Mouse (Mus musculus): ENCODE measurements around the gene Hcfc1. TPM values are rescaled to one million over a fixed set of nuclear protein-coding genes. Genes with fewer than 3 reads are reported as not detected.

Gene Hcfc1
- polyA plus RNA-seq, 1 experiment from 2014 or later = 35.6 TPM

DNA sequence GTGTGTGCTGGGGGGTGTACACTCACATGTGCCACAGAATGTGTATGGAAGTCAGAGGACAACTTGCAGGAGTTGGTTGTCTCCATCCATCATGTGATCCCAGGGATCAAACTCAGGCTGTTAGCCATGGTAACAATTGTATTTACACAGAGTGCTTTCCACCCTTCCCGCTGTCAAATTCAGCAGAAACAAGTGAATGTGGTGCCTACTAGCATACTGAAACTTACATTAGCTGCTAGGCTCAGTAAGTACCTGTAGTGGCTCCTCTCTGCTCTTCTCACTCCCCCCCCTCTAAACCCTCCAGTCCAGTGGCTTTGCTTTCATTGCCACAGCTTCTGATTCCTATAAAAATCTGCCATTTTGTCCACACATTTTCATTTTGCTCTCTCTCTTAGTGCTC lies 11.6 kb upstream of the Hcfc1 start:
- no peaks in the 10 kb centered on the region for H3K36me3 ChIP-seq (ENCODE audit: control insufficient read depth, insufficient read depth, low read length)
- no peak overlapping the region for H3K4me3 ChIP-seq (ENCODE audit: control insufficient read depth in 1 of 2, insufficient read depth in 1 of 2, low read depth in 1 of 2, low read length in 2 of 2)
- H3K27ac ChIP-seq (replicated peaks in 1 of 2; ENCODE audit: control insufficient read depth in 1 of 2, insufficient read depth in 1 of 2, low read depth in 2 of 2, low read length in 2 of 2) = no peak overlapping the region
- no peak for ATAC-seq (ENCODE audit: insufficient number of reproducible peaks, insufficient read depth, low FRiP score, low read depth)
- H3K27me3 ChIP-seq (ENCODE audit: control insufficient read depth, insufficient read depth, low read length) = no peaks in the 10 kb centered on the region
- WGBS = 50% methylated on average over 1 of the region's 1 CpGs
- no peaks in the 10 kb centered on the region for H3K9me3 ChIP-seq (ENCODE audit: control insufficient read depth, low read length)
- no peak overlapping the region for H3K9ac ChIP-seq (ENCODE audit: low read length)
- no peaks in the 10 kb centered on the region for H3K4me1 ChIP-seq (ENCODE audit: control insufficient read depth in 2 of 2, insufficient read depth in 2 of 2, low read length in 2 of 2)
- no peak overlapping the region for H3K4me2 ChIP-seq (ENCODE audit: low read length)

DNA sequence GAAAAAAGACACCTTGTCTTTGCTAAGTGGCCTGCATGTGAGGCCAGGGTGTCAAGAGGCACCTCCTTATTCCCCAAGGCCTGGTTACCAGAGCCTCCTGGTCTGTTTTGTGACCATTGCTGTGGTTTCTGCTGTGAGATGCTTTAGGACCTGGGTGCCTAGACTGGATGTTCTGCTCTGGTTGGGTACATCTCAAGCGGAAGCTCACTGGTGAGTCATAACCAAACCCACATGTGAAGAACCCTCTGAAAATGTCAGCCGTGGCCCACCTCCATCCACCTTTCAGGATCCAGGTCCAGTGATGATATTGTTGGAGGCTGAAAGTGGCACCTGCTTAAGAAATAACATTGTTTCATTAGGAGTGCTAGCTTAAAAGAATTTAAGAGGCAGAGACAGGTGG lies 10.1 kb upstream of the Hcfc1 start:
- H3K36me3 ChIP-seq (ENCODE audit: control insufficient read depth, insufficient read depth, low read length) = no peaks in the 10 kb centered on the region
- H3K4me1 ChIP-seq (ENCODE audit: control insufficient read depth in 2 of 2, insufficient read depth in 2 of 2, low read length in 2 of 2) = no peaks in the 10 kb centered on the region
- 78% methylated on average over 2 of the region's 2 CpGs for WGBS
- H3K4me2 ChIP-seq (ENCODE audit: low read length) = no peak overlapping the region
- H3K4me3 ChIP-seq (ENCODE audit: control insufficient read depth in 1 of 2, insufficient read depth in 1 of 2, low read depth in 1 of 2, low read length in 2 of 2) = no peak overlapping the region
- no peak overlapping the region for H3K9ac ChIP-seq (ENCODE audit: low read length)
- no peaks in the 10 kb centered on the region for H3K9me3 ChIP-seq (ENCODE audit: control insufficient read depth, low read length)
- H3K27ac ChIP-seq (replicated peaks in 1 of 2; ENCODE audit: control insufficient read depth in 1 of 2, insufficient read depth in 1 of 2, low read depth in 2 of 2, low read length in 2 of 2) = no peak overlapping the region
- ATAC-seq (ENCODE audit: insufficient number of reproducible peaks, insufficient read depth, low FRiP score, low read depth) = no peak
- H3K27me3 ChIP-seq (ENCODE audit: control insufficient read depth, insufficient read depth, low read length) = no peaks in the 10 kb centered on the region

DNA sequence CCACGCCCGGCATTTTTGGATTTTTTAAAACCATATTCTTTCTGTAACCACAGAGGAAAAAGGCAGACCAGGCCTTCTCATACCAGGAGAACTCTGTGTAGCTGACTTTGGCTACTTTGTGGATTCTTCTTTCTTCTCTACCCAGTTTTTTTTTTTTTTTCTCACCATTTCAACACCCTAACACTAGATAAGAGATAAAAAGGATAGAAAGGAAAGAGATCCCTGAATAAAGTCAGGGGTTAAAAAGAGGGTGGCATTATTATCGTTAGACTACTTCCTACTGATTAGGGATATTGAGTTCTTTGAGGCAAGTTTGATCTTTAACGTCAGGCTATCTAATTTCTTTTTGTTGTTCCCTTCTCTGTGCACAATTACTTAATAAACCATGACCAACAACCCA lies 6.6 kb upstream of the Hcfc1 start:
- Histone ChIP-seq H3K9me3 (ENCODE audit: control insufficient read depth, low read length) (no peaks in the 10 kb centered on the region), H3K36me3 (ENCODE audit: control insufficient read depth, insufficient read depth, low read length) (no peaks in the 10 kb centered on the region), H3K27ac (replicated peaks in 1 of 2; ENCODE audit: control insufficient read depth in 1 of 2, insufficient read depth in 1 of 2, low read depth in 2 of 2, low read length in 2 of 2) (no peak overlapping the region), H3K9ac (ENCODE audit: low read length) (no peak overlapping the region), H3K4me1 (ENCODE audit: control insufficient read depth in 2 of 2, insufficient read depth in 2 of 2, low read length in 2 of 2) (no peaks in the 10 kb centered on the region), H3K4me3 (ENCODE audit: control insufficient read depth in 1 of 2, insufficient read depth in 1 of 2, low read depth in 1 of 2, low read length in 2 of 2) (no peak overlapping the region), H3K27me3 (ENCODE audit: control insufficient read depth, insufficient read depth, low read length) (no peaks in the 10 kb centered on the region), H3K4me2 (ENCODE audit: low read length) (no peak overlapping the region)
- 61% methylated on average over 4 of the region's 4 CpGs for WGBS
- ATAC-seq (ENCODE audit: insufficient number of reproducible peaks, insufficient read depth, low FRiP score, low read depth) = no peak

DNA sequence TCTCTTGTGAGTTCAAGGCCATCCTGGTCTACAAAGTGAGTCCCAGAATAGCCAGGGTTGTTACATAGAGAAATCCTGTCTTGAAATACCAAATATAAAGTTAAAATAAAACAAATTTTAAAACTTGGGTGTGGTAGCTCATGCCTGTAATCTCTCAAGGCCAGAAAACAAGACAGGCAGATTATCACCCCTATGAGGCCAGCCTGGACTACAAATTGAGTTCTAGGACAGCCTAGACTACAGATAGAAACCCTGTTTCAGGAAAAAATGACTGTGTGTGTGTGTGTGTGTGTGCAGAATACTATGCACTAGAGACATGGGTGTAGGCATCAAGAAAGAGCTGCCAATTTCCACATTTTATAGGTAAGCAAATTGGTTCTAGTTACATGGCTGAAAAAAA lies 4.6 kb upstream of the Hcfc1 start:
- no peaks in the 10 kb centered on the region for H3K9me3 ChIP-seq (ENCODE audit: control insufficient read depth, low read length)
- H3K4me3 ChIP-seq (ENCODE audit: control insufficient read depth in 1 of 2, insufficient read depth in 1 of 2, low read depth in 1 of 2, low read length in 2 of 2) = no peak overlapping the region
- no peak for ATAC-seq (ENCODE audit: insufficient number of reproducible peaks, insufficient read depth, low FRiP score, low read depth)
- no peak overlapping the region for H3K27ac ChIP-seq (replicated peaks in 1 of 2; ENCODE audit: control insufficient read depth in 1 of 2, insufficient read depth in 1 of 2, low read depth in 2 of 2, low read length in 2 of 2)
- H3K9ac ChIP-seq (ENCODE audit: low read length) = no peak overlapping the region
- H3K27me3 ChIP-seq (ENCODE audit: control insufficient read depth, insufficient read depth, low read length) = no peaks in the 10 kb centered on the region
- H3K4me1 ChIP-seq (ENCODE audit: control insufficient read depth in 2 of 2, insufficient read depth in 2 of 2, low read length in 2 of 2) = no peaks in the 10 kb centered on the region
- H3K4me2 ChIP-seq (ENCODE audit: low read length) = no peak overlapping the region
- no peaks in the 10 kb centered on the region for H3K36me3 ChIP-seq (ENCODE audit: control insufficient read depth, insufficient read depth, low read length)

DNA sequence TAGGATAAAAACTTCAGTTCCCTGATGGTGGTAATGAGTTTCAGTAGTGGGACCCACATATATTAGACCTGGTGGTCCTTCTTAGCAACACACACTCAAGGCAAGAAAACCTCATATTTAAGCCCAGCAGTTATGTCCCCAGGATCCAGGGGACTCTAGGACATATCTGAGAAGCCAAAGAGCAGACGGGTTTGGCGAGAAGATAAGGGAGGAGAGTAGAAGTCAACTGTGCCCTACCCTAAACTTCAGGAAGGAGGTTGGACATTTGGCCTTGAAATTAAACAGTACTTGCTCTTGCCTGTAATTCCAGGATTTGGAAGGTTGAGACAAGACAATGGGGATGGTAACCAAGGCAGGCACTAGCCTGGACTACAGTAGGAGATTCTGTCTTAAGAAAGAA lies 3.6 kb upstream of the Hcfc1 start:
- no peaks in the 10 kb centered on the region for H3K9me3 ChIP-seq (ENCODE audit: control insufficient read depth, low read length)
- no peak overlapping the region for H3K9ac ChIP-seq (ENCODE audit: low read length)
- WGBS = 59% methylated on average over 2 of the region's 2 CpGs
- no peak overlapping the region for H3K4me2 ChIP-seq (ENCODE audit: low read length)
- H3K4me1 ChIP-seq (ENCODE audit: control insufficient read depth in 2 of 2, insufficient read depth in 2 of 2, low read length in 2 of 2) = peaks cover under 1% of the 10 kb centered on the region in 2 experiments; a peak in 2 of 4 replicates
- no peak overlapping the region for H3K4me3 ChIP-seq (ENCODE audit: control insufficient read depth in 1 of 2, insufficient read depth in 1 of 2, low read depth in 1 of 2, low read length in 2 of 2)
- no peaks in the 10 kb centered on the region for H3K27me3 ChIP-seq (ENCODE audit: control insufficient read depth, insufficient read depth, low read length)
- H3K36me3 ChIP-seq (ENCODE audit: control insufficient read depth, insufficient read depth, low read length) = no peaks in the 10 kb centered on the region
- no peak for ATAC-seq (ENCODE audit: insufficient number of reproducible peaks, insufficient read depth, low FRiP score, low read depth)
- H3K27ac ChIP-seq (replicated peaks in 1 of 2; ENCODE audit: control insufficient read depth in 1 of 2, insufficient read depth in 1 of 2, low read depth in 2 of 2, low read length in 2 of 2) = no peak overlapping the region

DNA sequence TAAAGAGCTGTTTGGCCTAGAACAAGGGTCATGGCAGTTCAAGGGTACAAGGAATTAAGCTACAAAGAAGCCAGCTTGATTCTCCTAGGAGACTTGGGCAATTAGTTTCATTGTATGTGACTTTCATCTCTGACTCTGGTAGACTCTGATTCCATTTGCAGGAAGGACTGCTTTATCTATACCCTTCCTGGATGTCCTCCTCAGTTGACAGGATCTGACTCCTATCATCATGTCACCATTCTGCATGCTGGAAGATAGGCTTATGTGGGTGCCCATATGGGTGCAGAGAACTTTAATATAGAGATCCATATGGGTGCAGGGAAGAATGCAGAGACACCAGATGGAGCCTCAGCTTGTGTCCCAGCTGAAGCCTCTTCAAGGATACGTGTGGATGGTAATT lies 3.0 kb upstream of the Hcfc1 start:
- H3K4me2 ChIP-seq (ENCODE audit: low read length) = no peak overlapping the region
- H3K27ac ChIP-seq (replicated peaks in 1 of 2; ENCODE audit: control insufficient read depth in 1 of 2, insufficient read depth in 1 of 2, low read depth in 2 of 2, low read length in 2 of 2) = no peak overlapping the region
- H3K27me3 ChIP-seq (ENCODE audit: control insufficient read depth, insufficient read depth, low read length) = no peaks in the 10 kb centered on the region
- no peak overlapping the region for H3K9ac ChIP-seq (ENCODE audit: low read length)
- 78% methylated on average over 1 of the region's 1 CpGs for WGBS
- no peak for ATAC-seq (ENCODE audit: insufficient number of reproducible peaks, insufficient read depth, low FRiP score, low read depth)
- H3K9me3 ChIP-seq (ENCODE audit: control insufficient read depth, low read length) = no peaks in the 10 kb centered on the region
- H3K36me3 ChIP-seq (ENCODE audit: control insufficient read depth, insufficient read depth, low read length) = 0 out of 2 replicates have a peak, but pooled peaks cover 5% of the 10 kb centered on the region
- H3K4me3 ChIP-seq (ENCODE audit: control insufficient read depth in 1 of 2, insufficient read depth in 1 of 2, low read depth in 1 of 2, low read length in 2 of 2) = no peak overlapping the region
- peaks cover 3 to 6% of the 10 kb centered on the region in 2 experiments for H3K4me1 ChIP-seq (ENCODE audit: control insufficient read depth in 2 of 2, insufficient read depth in 2 of 2, low read length in 2 of 2)

DNA sequence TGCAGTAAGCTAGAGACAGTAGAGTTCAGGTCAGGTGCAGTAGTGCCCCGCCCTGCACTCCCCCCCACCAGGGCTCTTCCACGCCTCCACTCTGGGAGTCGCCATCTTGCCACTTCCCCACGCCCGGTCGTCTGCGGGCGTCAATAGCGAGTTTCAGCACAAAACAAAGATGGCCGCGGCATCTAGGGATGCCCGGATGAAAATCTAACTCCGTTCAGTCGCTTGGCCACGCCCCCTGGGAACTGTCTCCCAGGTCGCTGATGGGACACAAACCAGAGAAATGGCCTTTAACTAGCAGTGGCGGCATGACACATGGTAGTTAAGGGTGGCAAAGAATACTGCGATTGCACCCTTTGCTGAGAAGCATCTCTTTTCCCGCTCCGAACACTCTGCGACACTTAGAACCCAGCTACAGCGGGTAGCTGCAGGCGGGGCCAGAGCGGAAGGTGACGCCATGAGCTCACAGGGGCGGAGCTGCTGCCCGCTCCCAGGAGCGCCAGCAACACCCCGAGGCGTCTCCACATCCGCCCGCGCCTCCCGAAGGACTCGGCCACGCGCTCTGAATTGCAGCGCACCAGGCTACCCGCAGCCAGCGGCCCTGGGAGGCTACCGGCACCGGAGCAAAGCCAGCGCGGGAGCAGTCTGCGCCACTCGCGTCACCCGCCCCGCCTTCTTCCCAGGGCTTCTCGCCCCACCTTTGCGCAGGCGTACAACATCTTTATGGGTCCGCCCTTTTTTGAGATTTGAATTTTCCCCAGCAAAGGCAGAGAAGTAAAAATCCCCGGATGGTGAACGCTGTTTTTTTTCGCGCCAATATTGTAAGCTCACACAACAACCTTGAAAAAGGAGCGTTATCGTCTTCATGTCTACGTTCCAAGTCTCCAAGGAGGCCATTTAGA lies 1.3 kb upstream of the Hcfc1 start:
- peak overlapping the region; percentile 97 to 100 for H3K27ac ChIP-seq (replicated peaks in 1 of 2; ENCODE audit: control insufficient read depth in 1 of 2, insufficient read depth in 1 of 2, low read depth in 2 of 2, low read length in 2 of 2)
- peak overlapping the region; percentile 82 for H3K9ac ChIP-seq (ENCODE audit: low read length)
- H3K4me2 ChIP-seq (ENCODE audit: low read length) = peak overlapping the region; percentile 64
- 0 out of 2 replicates have a peak, but pooled peaks cover 5% of the 10 kb centered on the region for H3K36me3 ChIP-seq (ENCODE audit: control insufficient read depth, insufficient read depth, low read length)
- H3K27me3 ChIP-seq (ENCODE audit: control insufficient read depth, insufficient read depth, low read length) = no peaks in the 10 kb centered on the region
- H3K4me3 ChIP-seq (ENCODE audit: control insufficient read depth in 1 of 2, insufficient read depth in 1 of 2, low read depth in 1 of 2, low read length in 2 of 2) = peak overlapping the region; percentile 69 to 73
- peaks cover 7 to 15% of the 10 kb centered on the region in 2 experiments for H3K4me1 ChIP-seq (ENCODE audit: control insufficient read depth in 2 of 2, insufficient read depth in 2 of 2, low read length in 2 of 2)
- WGBS = 12% methylated on average over 59 of the region's 60 CpGs
- ATAC-seq (ENCODE audit: insufficient number of reproducible peaks, insufficient read depth, low FRiP score, low read depth) = peak; percentile 81
- no peaks in the 10 kb centered on the region for H3K9me3 ChIP-seq (ENCODE audit: control insufficient read depth, low read length)

Measured in heart, embryonic 14.5 days (tissue).